Mouse (Mus musculus) hindbrain, embryonic 16.5 days (tissue): ENCODE data around the gene Marf1. TPM values are rescaled to one million over a fixed set of nuclear protein-coding genes. Genes with fewer than 3 reads are reported as not detected.
A peak's percentile ranks its signal among the peaks of the same experiment; 100 is the strongest.
"Not testable (repeated sequence)": the region's sequence is repeated elsewhere in the genome, so short reads cannot be mapped to it uniquely, and the experiment has no call there.

Experiments
- ATAC-seq: fragments of 200-750 bp; cut with Nextera tagmentation; 2 replicates; pipeline ENCODE4 v1.8.0; 2017; ENCODE audit warnings: moderate TSS enrichment, moderate library complexity
- H3K27ac ChIP-seq: fragments of 300-500 bp; sonication (generic); 2 replicates; pipeline ENCODE4 v1.5.1; 2014; ENCODE audit warnings: low read depth, mild to moderate bottlenecking, control low read depth, low read length, moderate library complexity
- H3K27me3 ChIP-seq: fragments of 300-500 bp; sonication (generic); replicated peaks from 2 replicates; pipeline ENCODE4 v1.6.1; 2014; ENCODE audit warnings: low read length; ENCODE audit not compliant: control insufficient read depth, insufficient read depth
- H3K36me3 ChIP-seq: fragments of 300-500 bp; sonication (generic); 2 replicates; pipeline ENCODE4 v1.6.1; 2014; ENCODE audit warnings: mild to moderate bottlenecking, low read length, moderate library complexity, mixed read lengths; ENCODE audit not compliant: control insufficient read depth, insufficient read depth
- H3K4me1 ChIP-seq: fragments of 300-500 bp; sonication (generic); 2 replicates; pipeline ENCODE4 v1.6.1; 2014; ENCODE audit warnings: low read depth, low read length; ENCODE audit not compliant: control insufficient read depth, insufficient read depth
- H3K4me2 ChIP-seq: fragments of 300-500 bp; sonication (generic); 2 replicates; pipeline ENCODE4 v1.6.1; 2014; ENCODE audit warnings: mild to moderate bottlenecking, low read length, control low read depth, moderate library complexity
- H3K4me3 ChIP-seq: fragments of 300-500 bp; sonication (generic); 2 replicates; pipeline ENCODE4 v1.5.1; 2014; ENCODE audit warnings: mild to moderate bottlenecking, low read length, control low read depth, moderate library complexity
- H3K9ac ChIP-seq: fragments of 300-500 bp; sonication (generic); 2 replicates; pipeline ENCODE4 v1.6.1; 2014; ENCODE audit warnings: low read depth, mild to moderate bottlenecking, control low read depth, low read length, moderate library complexity
- H3K9me3 ChIP-seq: fragments of 300-500 bp; sonication (generic); 2 replicates; pipeline ENCODE4 v1.6.1; 2014; ENCODE audit warnings: mild to moderate bottlenecking, low read length, moderate library complexity; ENCODE audit not compliant: control insufficient read depth
- WGBS: fragments of 180-500 bp; shearing (Covaris S2); extraction: QIAGEN DNeasy Blood & Tissue Kit; methylation state at CpG from one replicate; pipeline ENCODE4 v1.1.7; 2014; 5-methylcytosine and 5-hydroxymethylcytosine counted together
- polyA plus RNA-seq: library from polyadenylated mRNA; unstranded; fragments of >200 nt; fragmentation: Nextera tagmentation; extraction: Ambion mirVana; gene quantifications from 2 replicates; pipeline ENCODE4 v1.2.1, GENCODE M21; 2015

Marf1 gene
- polyA plus RNA-seq, 1 experiment from 2014 or later, result 12.3 TPM

DNA sequence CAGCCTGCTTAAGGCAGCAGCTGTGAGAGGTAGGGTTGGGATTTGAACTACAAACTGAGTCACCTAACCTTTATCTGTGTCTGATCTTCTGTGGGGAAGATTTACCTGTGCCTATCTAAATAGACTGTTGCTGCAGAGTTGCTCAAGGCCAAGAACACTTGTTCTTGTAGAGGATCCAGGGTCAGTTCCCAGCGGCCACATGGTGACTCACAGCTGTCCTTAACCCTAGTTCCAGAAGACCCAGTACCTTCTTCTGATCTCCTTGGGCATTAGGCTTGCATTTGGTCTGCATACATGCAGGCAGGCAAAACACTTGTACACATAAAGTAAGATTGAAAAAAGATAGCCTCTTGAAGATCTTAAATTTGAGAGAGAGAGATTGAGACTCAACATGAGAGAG, 6.6 kb upstream of the Marf1 start:
- no peak overlapping the region for H3K4me3 ChIP-seq
- no peak overlapping the region for H3K27ac ChIP-seq
- H3K4me2 ChIP-seq, result no peak overlapping the region
- WGBS, result 97% methylated on average over 1 of the region's 1 CpGs
- H3K4me1 ChIP-seq, result no peaks in the 10 kb centered on the region
- H3K36me3 ChIP-seq, result 0 out of 2 replicates have a peak, but pooled peaks cover 2% of the 10 kb centered on the region
- H3K9ac ChIP-seq, result no peak overlapping the region
- H3K27me3 ChIP-seq, result no peaks in the 10 kb centered on the region
- no peaks in the 10 kb centered on the region for H3K9me3 ChIP-seq
- no peak for ATAC-seq

DNA sequence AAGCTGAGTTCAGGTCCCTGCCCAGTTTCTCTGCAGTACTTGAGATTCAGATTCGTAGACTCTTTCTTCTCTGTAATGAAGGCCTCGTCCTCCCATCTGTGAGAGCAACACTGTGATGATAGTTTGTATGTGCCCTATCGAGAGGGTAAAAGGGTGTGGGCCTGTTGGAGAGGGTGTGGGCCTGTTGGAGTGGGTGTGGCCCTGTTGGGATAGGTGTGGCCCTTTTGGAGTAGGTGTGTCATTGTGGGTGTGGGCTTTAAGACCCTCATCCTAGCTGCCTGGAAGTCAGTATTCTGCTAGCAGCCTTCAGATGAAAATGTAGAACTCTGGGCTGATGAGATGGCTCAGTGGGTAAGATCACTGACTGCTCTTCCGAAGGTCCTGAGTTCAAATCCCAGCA, 3.3 kb upstream of the Marf1 start:
- 95% methylated on average over 4 of the region's 4 CpGs for WGBS
- Histone ChIP-seq H3K27me3 (no peaks in the 10 kb centered on the region; the same call in 1 of the 2 replicates), H3K9ac (no peak overlapping the region), H3K4me3 (no peak overlapping the region), H3K36me3 (no peaks in the 10 kb centered on the region), H3K27ac (no peak overlapping the region), H3K9me3 (no peaks in the 10 kb centered on the region), H3K4me2 (no peak overlapping the region), H3K4me1 (peaks cover 10% of the 10 kb centered on the region)
- no peak for ATAC-seq

DNA sequence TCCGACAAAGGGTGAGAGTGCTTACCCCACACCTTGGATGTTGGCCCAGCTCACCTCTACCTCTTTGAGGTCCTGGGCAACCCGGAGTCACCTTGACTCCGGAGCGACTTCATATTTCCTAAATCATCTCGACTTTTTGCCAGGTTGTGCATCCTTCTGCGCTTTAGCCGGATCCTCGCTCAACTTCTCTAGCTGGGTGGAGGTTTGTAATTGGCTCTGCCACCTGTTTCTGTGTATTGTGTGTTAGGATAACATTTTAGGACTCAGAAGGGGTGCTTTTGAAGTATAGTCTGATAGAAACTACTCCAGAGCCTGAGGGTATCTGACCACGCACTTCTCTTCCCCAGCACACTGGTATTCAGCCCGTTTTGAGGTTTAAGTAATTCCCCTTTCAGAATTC, 580 bp upstream of the Marf1 start:
- no peak for ATAC-seq
- Histone ChIP-seq H3K27me3 (no peaks in the 10 kb centered on the region; the same call in 1 of the 2 replicates), H3K4me3 (peak overlapping the region; percentile 69), H3K9ac (peak overlapping the region; percentile 75), H3K4me1 (peaks cover 10% of the 10 kb centered on the region), H3K9me3 (no peaks in the 10 kb centered on the region), H3K4me2 (peak overlapping the region; percentile 96), H3K27ac (no peak overlapping the region), H3K36me3 (no peaks in the 10 kb centered on the region)
- WGBS, result 2% methylated on average over 10 of the region's 10 CpGs

DNA sequence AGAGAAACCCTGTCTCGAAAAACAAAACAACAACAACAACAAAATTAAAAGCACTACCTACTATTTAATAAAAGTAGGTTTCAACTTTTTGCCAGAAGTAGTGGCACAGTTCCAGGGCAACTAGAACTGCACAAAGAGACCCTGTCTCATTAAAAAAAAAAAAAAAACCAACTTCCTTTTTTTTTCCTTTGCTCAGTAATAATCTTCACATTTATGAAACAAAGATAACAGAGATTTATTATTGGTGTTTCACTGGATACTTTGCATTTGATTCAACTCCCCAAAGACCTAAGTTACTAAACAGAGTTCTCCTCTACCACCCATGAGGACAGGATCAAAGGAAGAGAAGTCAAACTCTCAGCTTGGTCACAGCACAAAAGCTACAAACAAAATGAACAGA, 2.2 kb downstream of the Marf1 start:
- Histone ChIP-seq H3K9me3 (no peaks in the 10 kb centered on the region), H3K4me2 (no peak overlapping the region), H3K4me3 (no peak overlapping the region), H3K27ac (no peak overlapping the region), H3K36me3 (no peaks in the 10 kb centered on the region), H3K4me1 (peaks cover 20% of the 10 kb centered on the region), H3K9ac (no peak overlapping the region), H3K27me3 (no peaks in the 10 kb centered on the region; the same call in 1 of the 2 replicates)
- ATAC-seq, result no peak
- 79% methylated on average over 1 of the region's 1 CpGs for WGBS

DNA sequence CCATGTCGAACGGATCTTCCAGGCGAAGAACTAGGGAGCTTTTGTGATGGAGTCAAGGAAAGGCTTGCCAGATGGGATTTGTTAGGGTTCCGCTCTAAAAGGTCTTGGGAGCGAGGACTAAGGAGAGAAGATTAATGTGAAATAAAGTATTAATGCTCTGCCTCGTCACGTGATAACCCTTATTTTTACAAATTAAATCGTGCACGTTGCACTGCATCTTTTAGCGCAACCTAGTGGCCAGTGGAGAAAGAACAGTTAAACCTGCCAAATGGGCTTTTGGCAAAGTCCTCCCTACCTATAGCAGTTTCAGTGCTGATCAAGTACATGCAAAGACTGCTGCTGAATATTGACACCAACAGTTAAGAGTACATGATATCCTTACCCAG, 3.4 kb downstream of the Marf1 start:
- H3K9me3 ChIP-seq, result no peaks in the 10 kb centered on the region
- peak overlapping the region; percentile 75 for H3K4me3 ChIP-seq
- H3K4me1 ChIP-seq, result peaks cover 20% of the 10 kb centered on the region
- H3K27ac ChIP-seq, result peak overlapping the region; percentile 94
- H3K27me3 ChIP-seq, result no peaks in the 10 kb centered on the region; the same call in 1 of the 2 replicates
- WGBS, result under 1% methylated on average over 10 of the region's 10 CpGs
- H3K9ac ChIP-seq, result peak overlapping the region; percentile 71
- H3K36me3 ChIP-seq, result no peaks in the 10 kb centered on the region
- H3K4me2 ChIP-seq, result peak overlapping the region; percentile 61
- ATAC-seq, result peak; percentile 11

GRCm38 (mm10) chr16:14158936-14159745, 4.0 kb downstream of the Marf1 start:
- peak overlapping the region; percentile 94 for H3K27ac ChIP-seq
- peaks cover 20% of the 10 kb centered on the region for H3K4me1 ChIP-seq
- peak overlapping the region; percentile 82 for H3K4me2 ChIP-seq
- peak; percentile 96 for ATAC-seq
- H3K9me3 ChIP-seq, result no peaks in the 10 kb centered on the region
- under 1% methylated on average over 54 of the region's 58 CpGs for WGBS
- peak overlapping the region; percentile 75 for H3K4me3 ChIP-seq
- no peaks in the 10 kb centered on the region; the same call in 1 of the 2 replicates for H3K27me3 ChIP-seq
- H3K9ac ChIP-seq, result peak overlapping the region; percentile 77
- H3K36me3 ChIP-seq, result no peaks in the 10 kb centered on the region

DNA sequence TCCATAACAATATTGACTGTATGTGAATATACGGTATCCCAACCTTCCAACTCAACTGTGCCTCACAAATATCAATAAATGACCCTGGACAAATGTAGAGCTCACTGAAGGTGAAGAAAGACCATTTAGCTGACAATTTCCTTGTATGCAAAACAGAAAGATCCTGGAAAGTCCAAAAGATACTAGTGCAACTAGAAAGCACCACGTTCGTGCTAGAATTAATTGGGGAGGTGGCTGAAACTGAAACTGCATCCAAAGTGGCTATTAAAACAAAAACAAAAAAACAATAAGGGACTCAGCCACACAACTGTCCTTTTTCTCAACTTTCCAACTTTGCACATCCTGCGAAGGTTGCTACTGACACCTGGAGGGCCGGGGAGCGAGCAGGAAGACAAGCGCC, 4.6 kb downstream of the Marf1 start:
- Histone ChIP-seq H3K27me3 (no peaks in the 10 kb centered on the region), H3K36me3 (no peaks in the 10 kb centered on the region), H3K9me3 (no peaks in the 10 kb centered on the region), H3K4me2 (peak overlapping the region; percentile 82), H3K4me1 (peaks cover 15% of the 10 kb centered on the region), H3K4me3 (peak overlapping the region; percentile 75), H3K9ac (peak overlapping the region; percentile 77), H3K27ac (peak overlapping the region; percentile 75)
- WGBS, result 9% methylated on average over 7 of the region's 7 CpGs
- no peak for ATAC-seq

DNA sequence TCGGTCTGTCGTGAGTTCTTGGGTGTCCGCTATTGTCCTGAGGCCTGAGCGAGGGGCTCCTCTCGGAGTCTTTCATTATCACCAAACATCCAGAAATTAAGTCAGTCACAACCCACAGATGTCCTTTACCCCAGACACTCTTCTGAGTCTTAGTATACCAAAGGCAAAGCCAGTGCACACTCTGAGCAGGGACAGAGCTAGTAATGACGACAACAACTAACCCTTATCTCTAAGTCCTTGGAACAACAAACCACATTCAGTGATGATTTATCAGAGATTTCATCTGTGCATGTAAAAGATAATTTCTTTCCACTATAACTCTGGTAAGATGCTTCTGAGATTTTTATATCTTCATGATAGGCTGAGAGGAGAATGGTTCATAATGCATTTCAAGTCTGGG, 6.8 kb downstream of the Marf1 start:
- Histone ChIP-seq H3K4me2 (no peak overlapping the region), H3K9me3 (no peaks in the 10 kb centered on the region), H3K27ac (no peak overlapping the region), H3K36me3 (0 out of 2 replicates have a peak, but pooled peaks cover 8% of the 10 kb centered on the region), H3K4me1 (peaks cover 10% of the 10 kb centered on the region), H3K4me3 (no peak overlapping the region), H3K27me3 (no peaks in the 10 kb centered on the region), H3K9ac (no peak overlapping the region)
- no peak for ATAC-seq
- WGBS, result 94% methylated on average over 4 of the region's 6 CpGs

DNA sequence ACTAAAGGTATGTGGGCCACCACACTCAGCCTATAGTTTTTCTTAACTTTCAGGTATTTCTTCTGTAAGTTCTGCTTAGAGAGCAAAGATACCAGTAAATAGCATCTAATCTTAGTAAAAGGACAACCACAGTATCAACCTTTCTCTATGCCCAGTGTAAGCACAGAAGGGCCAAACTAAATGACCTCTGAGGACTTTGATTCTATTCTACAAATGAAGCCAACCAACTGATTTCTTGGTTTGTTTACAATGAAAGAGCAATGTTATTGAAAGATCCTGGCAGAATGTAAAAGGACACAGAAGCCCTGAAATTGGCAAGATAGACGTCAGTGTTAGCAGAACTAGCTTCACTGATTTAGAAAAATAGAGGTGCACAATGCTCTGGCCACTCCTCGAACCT, 7.5 kb downstream of the Marf1 start:
- H3K4me2 ChIP-seq, H3K27ac ChIP-seq, H3K27me3 ChIP-seq, H3K4me3 ChIP-seq, ATAC-seq, H3K9ac ChIP-seq, H3K36me3 ChIP-seq, H3K9me3 ChIP-seq: not testable (repeated sequence)
- 60% methylated on average over 1 of the region's 2 CpGs for WGBS
- peaks cover 10% of the 10 kb centered on the region for H3K4me1 ChIP-seq
